Mouse (Mus musculus): Measurements from ENCODE around the gene Fhl2.

Fhl2 gene

DNA sequence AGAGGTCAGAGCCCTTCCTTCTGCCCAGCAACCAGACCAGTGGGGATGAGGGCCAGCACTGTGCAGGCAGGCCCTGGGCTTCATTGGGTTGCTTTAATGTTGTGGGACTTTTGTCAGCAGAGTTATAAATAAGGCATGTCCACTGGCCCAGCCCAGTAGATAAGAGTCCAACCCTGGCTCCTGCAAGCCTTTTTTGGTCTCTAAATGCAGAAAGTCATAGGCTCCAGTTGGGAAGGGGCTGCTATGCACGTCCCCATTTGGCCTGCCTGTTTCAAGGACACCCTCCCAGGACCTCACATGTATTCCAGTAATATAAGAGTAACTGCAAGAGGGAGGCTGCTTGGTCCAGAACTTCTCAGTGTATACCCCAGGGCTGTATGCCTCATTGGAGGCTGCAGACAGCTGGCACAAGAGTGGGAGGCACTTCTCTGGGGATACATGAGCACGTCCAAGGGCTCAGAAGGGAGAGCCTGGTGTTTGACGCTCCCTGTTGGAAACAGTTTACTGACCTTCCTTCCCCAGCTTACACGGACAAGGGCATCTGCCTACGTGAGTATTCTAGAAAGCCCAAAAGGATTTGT is at the start of gene Fhl2:
Gene Fhl2 (minus strand): TSS at position 324 of the 581 bp plus-strand sequence.
- no peak for DNase-seq

DNA sequence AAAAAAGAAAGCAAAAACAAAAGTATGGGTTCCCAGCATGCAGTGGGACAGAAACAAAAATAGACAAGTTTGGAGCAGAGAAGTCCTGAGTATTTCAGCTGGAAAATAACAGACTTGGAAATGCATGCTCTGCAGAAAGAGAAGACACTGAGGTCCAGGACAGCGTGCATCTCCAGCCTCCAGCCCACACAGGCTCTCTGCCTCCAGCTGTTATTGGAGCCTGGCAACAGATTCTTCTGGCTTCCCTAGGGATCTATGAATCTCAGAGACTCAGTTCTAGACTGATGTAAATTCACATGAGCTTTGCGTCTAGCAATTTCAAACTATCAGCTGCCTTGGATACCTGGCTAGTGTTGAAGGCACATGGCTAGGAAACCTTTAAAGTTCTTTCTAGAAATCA is 48.2 kb upstream of the Fhl2 start:
- no peak for DNase-seq

DNA sequence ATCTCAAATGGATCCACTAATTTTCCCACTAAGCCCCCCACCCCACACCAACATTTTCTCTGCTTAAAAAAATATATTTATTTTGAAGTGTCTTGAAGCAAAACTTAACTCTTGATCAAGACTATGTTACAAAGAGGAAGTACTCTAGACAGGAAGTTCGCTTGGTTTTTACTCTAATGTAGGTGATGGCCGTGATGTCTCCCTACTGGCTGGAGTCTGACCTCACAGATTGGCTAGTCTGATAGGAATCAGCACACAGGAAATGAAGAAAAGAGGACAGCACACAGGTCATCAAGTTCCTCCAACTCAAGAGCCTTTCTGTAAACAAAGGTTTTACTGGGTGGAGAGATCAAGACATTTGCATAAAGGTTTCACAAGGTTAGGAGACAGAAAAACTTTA is 44.4 kb upstream of the Fhl2 start:
- no peak for DNase-seq

DNA sequence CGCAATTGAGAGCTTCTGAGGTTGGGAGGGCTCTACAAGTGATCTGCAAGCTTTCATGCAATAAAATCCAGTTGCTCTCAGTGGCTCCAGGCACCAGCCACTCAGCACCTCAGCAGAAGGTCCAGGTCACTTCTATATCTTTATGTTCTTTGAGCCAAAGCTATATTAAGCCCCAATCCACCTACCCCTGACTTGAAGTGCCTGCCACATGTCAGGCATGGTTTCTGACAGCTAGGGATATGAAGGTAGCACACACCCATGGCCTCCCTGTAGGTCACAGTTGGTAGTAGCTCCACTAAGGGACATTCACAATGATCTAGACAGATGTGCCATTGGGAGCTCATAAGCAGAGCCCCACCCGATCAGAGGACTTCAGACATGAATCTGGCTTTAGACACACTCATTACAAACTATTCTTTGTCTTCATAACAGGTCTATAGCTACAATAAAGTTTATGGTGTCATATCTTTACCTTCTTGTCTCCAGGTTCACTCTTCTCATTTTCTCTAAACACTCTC is 43.1 kb upstream of the Fhl2 start:
- no peak for DNase-seq

- no peak for DNase-seq
These were observed 41.7 kb upstream of the Fhl2 start for GRCm38 (mm10) chr1:43238471-43238870.

- DNase-seq: no peak
These were observed 40.8 kb upstream of the Fhl2 start for GRCm38 (mm10) chr1:43237360-43238235.

DNA sequence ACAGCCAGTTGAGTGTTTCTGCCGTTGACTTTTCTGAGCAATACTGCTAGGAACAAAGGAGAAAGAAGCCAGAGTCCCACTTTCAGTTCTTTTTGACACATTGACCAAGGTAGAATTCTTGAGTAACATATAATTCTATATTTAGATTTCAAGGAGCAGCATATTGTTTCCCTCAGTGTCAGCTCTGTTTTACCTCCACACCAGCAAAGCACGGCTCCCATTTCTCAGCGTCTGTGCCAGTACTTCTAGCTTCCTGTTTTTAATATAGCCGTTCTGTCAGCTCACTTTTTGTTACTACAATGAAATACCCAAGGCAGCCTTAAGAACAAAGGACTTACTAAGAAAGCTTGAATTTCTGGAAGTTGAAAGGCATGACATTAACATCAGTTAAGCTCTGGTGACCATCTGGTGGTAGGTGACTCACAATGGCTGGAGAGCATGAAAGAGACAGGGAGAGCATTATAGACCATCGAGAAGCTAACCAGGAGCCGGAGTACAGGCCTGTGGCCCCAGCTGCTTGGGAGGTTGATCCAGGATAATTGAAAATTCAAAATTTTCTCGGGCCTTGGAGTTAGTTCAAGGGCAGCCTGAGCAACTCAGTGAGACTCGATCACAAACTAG is 28.9 kb upstream of the Fhl2 start:
- DNase-seq: no peak

- DNase-seq: no peak
These were observed 28.2 kb upstream of the Fhl2 start for GRCm38 (mm10) chr1:43224943-43225342.

DNA sequence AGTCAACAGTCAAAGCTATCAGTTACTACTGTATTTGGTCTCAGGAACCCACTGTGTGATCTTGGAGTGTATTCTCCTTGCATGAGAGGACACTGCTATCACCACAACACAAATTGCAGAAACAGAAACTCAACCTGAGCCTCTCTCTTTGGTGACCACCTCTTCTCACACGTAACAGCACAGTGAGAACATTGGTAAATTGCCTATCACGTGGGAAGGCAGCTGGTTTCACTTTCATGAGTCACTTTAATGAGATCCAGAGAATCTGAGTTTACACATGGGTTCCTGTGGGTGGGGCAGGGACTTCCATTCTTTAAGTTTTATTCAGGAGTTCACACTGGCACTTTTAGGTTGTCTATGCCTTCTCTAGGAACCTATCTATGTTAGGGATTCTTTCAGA is 27.4 kb upstream of the Fhl2 start:
- DNase-seq: no peak

- DNase-seq: no peak
These were observed 26.3 kb upstream of the Fhl2 start for GRCm38 (mm10) chr1:43223097-43223496.

DNA sequence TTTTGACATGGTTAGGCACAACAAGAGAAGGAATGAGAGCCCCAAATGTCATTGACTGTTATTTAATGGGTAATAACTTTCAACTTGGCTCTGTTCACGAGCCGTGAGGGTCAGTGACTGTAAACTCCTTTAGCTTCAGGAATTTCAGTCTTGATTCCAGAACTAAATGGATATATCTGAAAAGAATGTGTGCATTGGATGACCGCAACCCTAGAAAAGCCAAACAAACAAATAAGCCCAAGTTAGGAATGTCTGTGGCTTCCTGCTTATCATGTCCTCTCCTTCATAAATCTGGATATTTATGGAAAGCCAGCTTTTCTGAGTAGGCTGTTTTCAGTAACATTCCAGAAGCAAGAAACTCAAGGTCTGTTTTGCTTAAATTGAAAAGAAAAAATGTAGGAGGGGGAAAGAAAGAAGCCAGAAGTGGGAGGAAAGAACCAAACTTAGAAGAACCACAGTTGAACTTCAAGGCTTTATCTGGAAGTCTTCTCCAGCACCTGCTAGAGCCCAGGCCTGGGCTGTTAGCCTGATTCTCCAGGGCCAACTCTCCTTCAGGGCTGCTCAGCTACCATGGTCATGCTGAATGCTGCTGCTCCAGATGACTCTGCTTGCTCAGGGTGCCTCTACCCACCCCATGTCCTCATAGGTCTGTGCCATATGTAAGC is 21.4 kb upstream of the Fhl2 start:
- DNase-seq: no peak

DNA sequence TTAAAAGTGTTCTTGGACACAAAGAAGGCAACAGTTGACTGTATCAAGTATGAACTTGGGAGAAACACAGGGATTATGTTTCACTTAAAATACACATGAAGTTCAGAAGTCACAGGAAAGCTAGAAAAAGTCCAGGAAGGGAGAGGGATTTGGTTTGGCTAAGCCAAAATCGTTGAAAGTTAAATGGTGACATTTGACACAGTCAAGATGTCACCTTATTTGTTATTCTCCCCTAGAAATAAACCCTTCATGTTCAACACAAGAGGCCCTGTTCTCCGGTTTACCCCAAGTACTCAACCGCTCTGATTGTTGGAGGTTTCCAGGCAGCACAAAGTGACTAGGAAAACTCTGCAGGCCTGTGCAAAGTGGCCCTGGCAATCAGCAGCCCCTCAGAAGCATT is 18.8 kb upstream of the Fhl2 start:
- DNase-seq: no peak

DNA sequence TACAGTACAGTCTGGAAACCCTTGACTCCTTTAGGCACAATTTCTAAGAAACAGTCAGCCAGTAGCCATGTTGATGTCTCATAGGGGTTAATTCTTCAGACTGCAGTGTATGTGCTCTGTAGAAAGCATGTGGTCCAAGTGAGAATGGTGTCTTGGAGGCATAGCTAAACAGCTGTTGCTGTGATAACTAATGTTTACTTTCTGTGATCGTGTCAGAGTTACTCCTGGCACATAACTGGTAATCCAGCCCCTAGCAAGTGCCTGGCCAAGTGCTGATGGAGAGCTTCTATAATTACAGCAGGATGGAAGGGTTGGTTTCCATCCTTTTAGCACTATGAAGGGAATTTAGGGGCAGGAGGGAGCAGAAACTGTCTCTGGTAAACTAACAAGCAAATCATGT is 14.5 kb upstream of the Fhl2 start:
- DNase-seq: no peak

DNA sequence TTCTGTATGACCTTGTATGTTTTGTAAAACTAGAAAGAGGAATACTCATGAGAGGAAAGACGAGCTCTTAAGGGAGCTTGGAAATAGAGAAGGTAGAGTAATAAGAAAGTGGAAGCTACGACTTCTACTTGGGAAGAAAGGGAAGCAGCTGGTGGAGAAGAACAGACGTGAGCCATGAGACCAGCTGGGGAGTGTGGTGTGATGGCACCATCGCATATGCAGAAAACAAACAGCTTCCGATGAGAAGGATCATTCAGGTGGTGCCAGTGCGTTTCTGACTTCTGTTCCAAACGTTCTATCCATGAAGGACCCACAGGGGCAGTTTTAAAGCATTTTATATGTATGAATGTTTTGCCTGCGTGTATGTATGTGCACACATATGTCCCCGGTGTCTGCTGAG is 13.5 kb upstream of the Fhl2 start:
- no peak for DNase-seq

GRCm38 (mm10) chr1:43207147-43207546 is 10.4 kb upstream of the Fhl2 start:
- no peak for DNase-seq

GRCm38 (mm10) chr1:43203282-43203681 is 6.5 kb upstream of the Fhl2 start:
- no peak for DNase-seq

DNA sequence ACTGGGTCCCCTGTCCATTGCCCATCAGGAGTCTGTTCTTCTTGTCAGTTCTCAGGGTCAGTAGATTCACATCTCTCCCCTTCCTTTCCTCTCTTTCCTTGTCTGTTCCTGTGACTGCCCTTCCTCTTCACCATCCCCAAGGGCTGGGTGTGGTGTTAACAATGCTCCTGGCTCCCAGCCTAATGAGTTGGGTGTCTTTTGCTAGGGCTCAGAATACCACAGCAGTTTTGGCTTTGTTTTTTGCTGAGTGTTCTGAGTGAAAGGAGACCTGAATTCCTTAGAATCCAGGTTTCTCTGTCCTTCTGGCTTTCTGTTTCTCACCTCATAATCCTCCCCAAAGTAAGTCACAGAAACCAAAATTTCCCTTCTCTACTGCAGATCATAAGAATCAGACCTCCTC is 5.4 kb upstream of the Fhl2 start:
- DNase-seq: no peak

DNA sequence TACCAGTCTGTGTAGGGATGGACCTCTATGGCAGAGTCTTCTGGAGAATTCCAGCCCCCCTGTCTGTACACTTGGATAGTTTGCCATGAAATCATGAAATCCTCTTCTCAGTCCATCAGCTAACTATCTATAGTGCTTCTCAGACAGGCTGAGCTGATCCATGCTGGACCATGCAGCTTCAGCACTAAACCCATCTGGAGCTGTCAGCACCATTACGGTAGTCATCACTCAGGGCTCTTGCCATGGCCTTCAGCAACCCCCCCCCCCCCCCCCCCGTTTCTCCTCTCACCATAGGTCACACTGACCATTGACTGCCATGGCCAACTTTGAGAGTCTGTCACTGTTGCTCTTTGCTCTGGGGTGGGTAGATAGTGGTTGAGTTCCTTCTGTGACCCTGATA is 5.0 kb upstream of the Fhl2 start:
- no peak for DNase-seq

GRCm38 (mm10) chr1:43199867-43200240 is 3.1 kb upstream of the Fhl2 start:
- no peak for DNase-seq

GRCm38 (mm10) chr1:43199210-43199866 is 2.6 kb upstream of the Fhl2 start:
- DNase-seq: no peak

- no peak for DNase-seq
These were observed 725 bp downstream of the Fhl2 start for GRCm38 (mm10) chr1:43196059-43196458.

DNA sequence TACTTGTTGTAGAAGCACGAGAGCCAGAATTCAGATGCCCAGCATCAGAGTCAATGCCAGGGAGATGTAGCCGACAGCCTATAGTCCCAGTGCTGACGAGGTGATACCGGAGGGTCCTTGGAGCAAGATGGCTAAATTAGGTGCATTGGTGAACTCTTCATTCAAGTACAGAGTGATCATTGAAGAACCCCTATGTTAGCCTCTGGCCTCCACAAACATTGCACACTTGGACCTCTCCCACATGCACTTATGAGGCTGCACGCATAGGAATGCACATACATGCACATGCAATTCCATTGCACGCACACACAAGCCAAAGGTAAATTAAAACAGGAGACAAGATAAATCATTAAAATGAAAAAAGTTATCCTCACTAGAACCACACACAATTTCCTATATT is 3.4 kb downstream of the Fhl2 start:
- DNase-seq: no peak

GRCm38 (mm10) chr1:43192471-43192870 is 4.3 kb downstream of the Fhl2 start:
- DNase-seq: no peak

Measured in lung, postnatal 4 days (tissue).